Mouse (Mus musculus): ENCODE data around the gene Auts2. TPM values are rescaled to one million over a fixed set of nuclear protein-coding genes. Genes with fewer than 3 reads are reported as not detected.

Gene Auts2
- total and polyA plus RNA-seq, 3 experiments: 16.9 to 35.7 (median 28.1) TPM

GRCm38 (mm10) chr5:132537475-132537874 is 5.7 kb downstream of the Auts2 start:
- no peaks in the 10 kb centered on the region for H3K36me3 ChIP-seq (ENCODE audit: control insufficient read depth, insufficient read depth, low read length)
- H3K79me2 ChIP-seq (replicated peaks; ENCODE audit: control insufficient read depth, insufficient read depth, low read length): peaks cover 2% of the 10 kb centered on the region
- TF ChIP-seq EP300 (IDR thresholded peaks at IDR 0.05; ENCODE audit: insufficient read depth, low read depth, low read length) (no peak), CTCF (IDR thresholded peaks at IDR 0.05) (no peak), POLR2A (IDR thresholded peaks at IDR 0.05; ENCODE audit: insufficient read depth, low read depth, low read length) (no peak)
- no peak for DNase-seq
- H3K4me1 ChIP-seq (ENCODE audit: control insufficient read depth, insufficient read depth, low read length): no peaks in the 10 kb centered on the region; the same call in 1 of the 2 replicates
- H3K27ac ChIP-seq: no peak overlapping the region
- H3K27me3 ChIP-seq (ENCODE audit: control insufficient read depth, insufficient read depth, low read length): no peaks in the 10 kb centered on the region
- H3K9ac ChIP-seq (ENCODE audit: low read depth, low read length): no peak overlapping the region
- H3K4me3 ChIP-seq: no peak overlapping the region
- intact Hi-C loops (cut with DNase I): no loop called here
- WGBS: 81% methylated on average over 4 of the region's 4 CpGs

DNA sequence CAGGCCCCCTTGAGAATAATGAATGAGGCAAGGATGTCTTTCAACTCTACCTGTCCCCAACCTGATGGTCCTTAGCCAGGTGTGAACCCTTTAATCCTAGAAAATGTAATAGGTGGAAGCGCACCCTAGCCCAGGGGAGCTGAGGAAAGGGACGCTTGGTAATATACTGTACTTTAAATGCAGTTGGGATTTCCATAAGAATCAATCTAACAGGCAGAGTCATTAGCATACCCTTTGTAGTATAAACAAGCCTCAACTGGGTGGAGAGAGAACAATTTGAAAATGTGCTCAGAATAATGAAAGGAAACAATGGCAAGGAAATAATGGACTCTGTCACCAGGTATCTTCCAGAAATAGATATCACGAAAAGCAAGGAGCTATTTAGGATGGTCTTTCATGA is 16.7 kb downstream of the Auts2 start:
- Histone ChIP-seq H3K9ac (ENCODE audit: low read depth, low read length) (no peak overlapping the region), H3K36me3 (ENCODE audit: control insufficient read depth, insufficient read depth, low read length) (peaks cover 3% of the 10 kb centered on the region), H3K4me3 (no peak overlapping the region), H3K27me3 (ENCODE audit: control insufficient read depth, insufficient read depth, low read length) (no peaks in the 10 kb centered on the region), H3K4me1 (ENCODE audit: control insufficient read depth, insufficient read depth, low read length) (peaks cover 7% of the 10 kb centered on the region), H3K79me2 (replicated peaks; ENCODE audit: control insufficient read depth, insufficient read depth, low read length) (peaks cover 2% of the 10 kb centered on the region; the same call in 1 of the 2 replicates), H3K27ac (no peak overlapping the region)
- TF ChIP-seq CTCF (IDR thresholded peaks at IDR 0.05) (no peak), POLR2A (IDR thresholded peaks at IDR 0.05; ENCODE audit: insufficient read depth, low read depth, low read length) (no peak), EP300 (IDR thresholded peaks at IDR 0.05; ENCODE audit: insufficient read depth, low read depth, low read length) (no peak)
- no peak for DNase-seq
- WGBS: 82% methylated on average over 3 of the region's 3 CpGs
- intact Hi-C loops (cut with DNase I): no loop called here

DNA sequence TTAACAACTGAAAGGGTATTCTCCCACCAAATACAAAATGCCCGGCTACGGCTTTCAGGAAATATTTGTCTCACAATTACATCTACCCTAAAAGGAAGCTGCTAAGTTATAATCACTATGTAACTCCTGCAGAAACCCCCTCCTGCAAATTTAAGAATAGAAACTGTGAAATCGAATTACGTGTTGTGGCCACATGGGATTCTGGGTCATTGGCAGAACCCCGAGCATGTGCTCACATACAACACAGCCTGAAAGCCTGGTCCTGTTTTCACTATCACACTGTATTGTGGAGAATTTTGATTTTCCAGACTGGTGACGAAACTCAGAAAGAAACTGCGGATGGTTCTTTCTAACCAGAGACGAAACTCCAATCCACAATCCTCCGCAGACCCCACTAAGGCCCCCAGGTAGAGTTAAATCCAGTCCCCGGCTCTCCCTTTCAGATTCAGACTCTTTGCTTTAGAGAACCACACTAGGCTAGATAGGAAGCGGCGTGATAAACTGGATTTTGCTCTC is 21.7 kb downstream of the Auts2 start:
- Histone ChIP-seq H3K9ac (ENCODE audit: low read depth, low read length) (no peak overlapping the region), H3K36me3 (ENCODE audit: control insufficient read depth, insufficient read depth, low read length) (peaks cover 6% of the 10 kb centered on the region), H3K27me3 (ENCODE audit: control insufficient read depth, insufficient read depth, low read length) (no peaks in the 10 kb centered on the region), H3K79me2 (replicated peaks; ENCODE audit: control insufficient read depth, insufficient read depth, low read length) (peaks cover 2% of the 10 kb centered on the region; the same call in 1 of the 2 replicates), H3K4me1 (ENCODE audit: control insufficient read depth, insufficient read depth, low read length) (peaks cover 3% of the 10 kb centered on the region), H3K4me3 (no peak overlapping the region), H3K27ac (no peak overlapping the region)
- WGBS: 66% methylated on average over 12 of the region's 12 CpGs
- TF ChIP-seq CTCF (IDR thresholded peaks at IDR 0.05): no peak
- no peak for TF ChIP-seq EP300 (IDR thresholded peaks at IDR 0.05; ENCODE audit: insufficient read depth, low read depth, low read length)
- TF ChIP-seq POLR2A (IDR thresholded peaks at IDR 0.05; ENCODE audit: insufficient read depth, low read depth, low read length): no peak
- intact Hi-C loops (cut with DNase I): loop anchor here (2.0 kb wide), 1 partner anchor 31 kb away; no protein-coding TSS in a partner anchor
- DNase-seq: peak in 1 of 2 experiments; percentile 25

GRCm38 (mm10) chr5:132517879-132518278 is 25.3 kb downstream of the Auts2 start:
- H3K9ac ChIP-seq (ENCODE audit: low read depth, low read length): no peak overlapping the region
- peaks cover 5% of the 10 kb centered on the region for H3K4me1 ChIP-seq (ENCODE audit: control insufficient read depth, insufficient read depth, low read length)
- H3K27me3 ChIP-seq (ENCODE audit: control insufficient read depth, insufficient read depth, low read length): no peaks in the 10 kb centered on the region
- H3K36me3 ChIP-seq (ENCODE audit: control insufficient read depth, insufficient read depth, low read length): peaks cover 12% of the 10 kb centered on the region
- intact Hi-C loops (cut with DNase I): no loop called here
- TF ChIP-seq EP300 (IDR thresholded peaks at IDR 0.05; ENCODE audit: insufficient read depth, low read depth, low read length) (no peak), POLR2A (IDR thresholded peaks at IDR 0.05; ENCODE audit: insufficient read depth, low read depth, low read length) (no peak), CTCF (IDR thresholded peaks at IDR 0.05) (no peak)
- H3K4me3 ChIP-seq: no peak overlapping the region
- no peak for DNase-seq
- no peak overlapping the region for H3K27ac ChIP-seq
- 81% methylated on average over 6 of the region's 6 CpGs for WGBS
- no peaks in the 10 kb centered on the region; the same call in 1 of the 2 replicates for H3K79me2 ChIP-seq (replicated peaks; ENCODE audit: control insufficient read depth, insufficient read depth, low read length)

GRCm38 (mm10) chr5:132514521-132514920 is 28.6 kb downstream of the Auts2 start:
- TF ChIP-seq POLR2A (IDR thresholded peaks at IDR 0.05; ENCODE audit: insufficient read depth, low read depth, low read length): no peak
- no peak for TF ChIP-seq EP300 (IDR thresholded peaks at IDR 0.05; ENCODE audit: insufficient read depth, low read depth, low read length)
- TF ChIP-seq CTCF (IDR thresholded peaks at IDR 0.05): no peak
- 64% methylated on average over 6 of the region's 6 CpGs for WGBS
- Histone ChIP-seq H3K27ac (no peak overlapping the region), H3K4me1 (ENCODE audit: control insufficient read depth, insufficient read depth, low read length) (peaks cover 4% of the 10 kb centered on the region), H3K36me3 (ENCODE audit: control insufficient read depth, insufficient read depth, low read length) (peaks cover 7% of the 10 kb centered on the region), H3K4me3 (no peak overlapping the region), H3K9ac (ENCODE audit: low read depth, low read length) (no peak overlapping the region), H3K79me2 (replicated peaks; ENCODE audit: control insufficient read depth, insufficient read depth, low read length) (peaks cover 1% of the 10 kb centered on the region; the same call in 1 of the 2 replicates), H3K27me3 (ENCODE audit: control insufficient read depth, insufficient read depth, low read length) (no peaks in the 10 kb centered on the region)
- intact Hi-C loops (cut with DNase I): no loop called here
- DNase-seq: no peak

- H3K36me3 ChIP-seq (ENCODE audit: control insufficient read depth, insufficient read depth, low read length): peaks cover 7% of the 10 kb centered on the region
- no peak overlapping the region for H3K9ac ChIP-seq (ENCODE audit: low read depth, low read length)
- TF ChIP-seq POLR2A (IDR thresholded peaks at IDR 0.05; ENCODE audit: insufficient read depth, low read depth, low read length): no peak
- no peak for TF ChIP-seq CTCF (IDR thresholded peaks at IDR 0.05)
- no peak for TF ChIP-seq EP300 (IDR thresholded peaks at IDR 0.05; ENCODE audit: insufficient read depth, low read depth, low read length)
- 64% methylated on average over 7 of the region's 7 CpGs for WGBS
- no peaks in the 10 kb centered on the region for H3K27me3 ChIP-seq (ENCODE audit: control insufficient read depth, insufficient read depth, low read length)
- H3K4me3 ChIP-seq: no peak overlapping the region
- peaks cover 1% of the 10 kb centered on the region; the same call in 1 of the 2 replicates for H3K79me2 ChIP-seq (replicated peaks; ENCODE audit: control insufficient read depth, insufficient read depth, low read length)
- peaks cover 4% of the 10 kb centered on the region for H3K4me1 ChIP-seq (ENCODE audit: control insufficient read depth, insufficient read depth, low read length)
- H3K27ac ChIP-seq: no peak overlapping the region
- intact Hi-C loops (cut with DNase I): no loop called here
- no peak for DNase-seq
Observed at GRCm38 (mm10) chr5:132513206-132513605, 29.9 kb downstream of the Auts2 start.

Measured in heart, adult 2 months (tissue).